Mouse (Mus musculus) cortical plate, adult 2 months (tissue): ENCODE measurements around the gene Myadm. TPM values are rescaled to one million over a fixed set of nuclear protein-coding genes. Genes with fewer than 3 reads are reported as not detected.

Experiments
- H3K27ac ChIP-seq: fragments of 200-500 bp; 2 replicates; pipeline ENCODE4 v1.5.1; 2012; ENCODE audit warnings: low read length, control low read depth, inconsistent platforms; ENCODE audit not compliant: insufficient read depth
- H3K4me1 ChIP-seq: fragments of 200-500 bp; 2 replicates; pipeline ENCODE4 v1.6.1; 2011; ENCODE audit warnings: low read length; ENCODE audit not compliant: control insufficient read depth, insufficient read depth
- H3K4me3 ChIP-seq: fragments of 200-500 bp; 2 replicates; pipeline ENCODE4 v1.5.1; 2011; ENCODE audit warnings: mild to moderate bottlenecking, low read length, control low read depth; ENCODE audit not compliant: insufficient read depth
- CTCF ChIP-seq: fragments of 200-500 bp; IDR thresholded peaks from 2 replicates; pipeline ENCODE4 v1.5.1; 2011; ENCODE audit warnings: mild to moderate bottlenecking, control low read depth, low read length; ENCODE audit not compliant: insufficient read depth; ENCODE audit errors: extremely low read depth
- POLR2A ChIP-seq: fragments of 200-500 bp; IDR thresholded peaks from 2 replicates; pipeline ENCODE4 v1.6.1; 2011; ENCODE audit warnings: mild to moderate bottlenecking, low read length, control low read depth; ENCODE audit not compliant: insufficient read depth; ENCODE audit errors: extremely low read depth
- polyA plus RNA-seq: library from polyadenylated mRNA; depleted of rRNA; stranded (reverse); fragments of >200 nt; gene quantifications from 2 replicates; pipeline ENCODE4 v1.2.3, GENCODE M21; 2012; rRNA removed

Myadm gene
- polyA plus RNA-seq, 1 experiment, result 76.1 TPM

- TF ChIP-seq POLR2A (no peak), CTCF (no peak)
- Histone ChIP-seq H3K27ac (no peak overlapping the region), H3K4me3 (no peak overlapping the region), H3K4me1 (0 out of 2 replicates have a peak, but pooled peaks cover 2% of the 10 kb centered on the region)
Measured at GRCm38 (mm10) chr7:3349775-3350174, 60.9 kb downstream of the Myadm start.

Other genes starting within 250 kb of the Myadm start
- not detected in 2 replicates for gene AU018091, start 119.9 kb upstream of the Myadm start, polyA plus RNA-seq
- 0.04 TPM in 1 of 2 replicates, not detected in the other for gene Nlrp12, start 39.3 kb upstream of the Myadm start, polyA plus RNA-seq
- gene Prkcg, start 99 bp downstream of the Myadm start, polyA plus RNA-seq, result 148 and 167 TPM in 2 replicates
- gene Cacng7, start 43.9 kb downstream of the Myadm start, polyA plus RNA-seq, result 207 and 214 TPM in 2 replicates
- gene Cacng8, start 101.6 kb downstream of the Myadm start, polyA plus RNA-seq, result 50.3 and 63.3 TPM in 2 replicates
- 0.81 and 1.4 TPM in 2 replicates for gene Cacng6, start 135.1 kb downstream of the Myadm start, polyA plus RNA-seq
- 0.06 TPM in 1 of 2 replicates, not detected in the other for gene Tarm1, start 213.5 kb downstream of the Myadm start, polyA plus RNA-seq